Mouse (Mus musculus) MEL (cell line): Measurements from ENCODE around the gene Tln2. TPM values are rescaled to one million over a fixed set of nuclear protein-coding genes. Genes with fewer than 3 reads are reported as not detected.

Source experiments
- DNase-seq: peaks from one replicate; pipeline ENCODE4 v3.0.0; 2011; ENCODE audit warnings: low read depth, low spot score
- H3K27ac ChIP-seq: 2 replicates; pipeline ENCODE4 v1.5.1; 2012; ENCODE audit warnings: low read depth, mild to moderate bottlenecking, control low read depth, low read length, moderate library complexity; ENCODE audit not compliant: control insufficient read depth
- H3K27me3 ChIP-seq, 2 experiments: fragments of 150-350 bp in 1 of 2; sonication (generic) in 1 of 2; 2 replicates each; pipeline ENCODE4 v1.6.1; 2012; ENCODE audit warnings: low read length in 2 of 2, mild to moderate bottlenecking in 2 of 2, improper control_type of control experiment in 1 of 2, moderate library complexity in 1 of 2; ENCODE audit not compliant: insufficient read depth in 2 of 2, control insufficient read depth in 1 of 2
- H3K36me3 ChIP-seq, 2 experiments: 2 replicates each; pipeline ENCODE4 v1.6.1; 2012 to 2014; ENCODE audit warnings: low read length in 2 of 2, improper control_type of control experiment in 1 of 2, inconsistent platforms in 1 of 2, mild to moderate bottlenecking in 1 of 2; ENCODE audit not compliant: insufficient read depth in 2 of 2, control insufficient read depth in 1 of 2
- H3K4me1 ChIP-seq, 2 experiments: fragments of 150-350 bp in 1 of 2; sonication (generic) in 1 of 2; 2 replicates each; pipeline ENCODE4 v1.6.1; 2012; ENCODE audit warnings: low read length in 2 of 2, improper control_type of control experiment in 1 of 2, mild to moderate bottlenecking in 1 of 2; ENCODE audit not compliant: insufficient read depth in 2 of 2, control insufficient read depth in 1 of 2
- H3K4me3 ChIP-seq, 2 experiments: fragments of 150-350 bp in 1 of 2; sonication (generic) in 1 of 2; 2 replicates each; pipeline ENCODE4 v1.5.1; 2012; ENCODE audit warnings: low read depth in 2 of 2, low read length in 2 of 2, mild to moderate bottlenecking in 2 of 2, moderate library complexity in 2 of 2, control low read depth in 1 of 2, improper control_type of control experiment in 1 of 2; ENCODE audit not compliant: control insufficient read depth in 1 of 2, insufficient read depth in 1 of 2
- H3K79me2 ChIP-seq: 2 replicates; pipeline ENCODE4 v1.6.1; 2012; ENCODE audit warnings: mild to moderate bottlenecking, low read length, moderate library complexity; ENCODE audit not compliant: control insufficient read depth, poor library complexity, insufficient read depth
- H3K9ac ChIP-seq: 2 replicates; pipeline ENCODE4 v1.6.1; 2012; ENCODE audit warnings: low read depth, mild to moderate bottlenecking, control low read depth, low read length, moderate library complexity; ENCODE audit not compliant: control insufficient read depth, poor library complexity, severe bottlenecking
- H3K9me3 ChIP-seq: fragments of 150-350 bp; sonication (generic); replicated peaks from 2 replicates; pipeline ENCODE4 v1.6.1; 2012; ENCODE audit warnings: mild to moderate bottlenecking, low read length, improper control_type of control experiment, moderate library complexity; ENCODE audit not compliant: insufficient read depth
- BHLHE40 ChIP-seq: IDR thresholded peaks from 2 replicates; pipeline ENCODE4 v1.6.1; 2012; ENCODE audit warnings: low read depth, mild to moderate bottlenecking, inconsistent platforms, low read length, improper control_type of control experiment, borderline replicate concordance
- CTCF ChIP-seq, 3 experiments: IDR thresholded peaks in 2 of 3; conservative IDR thresholded peaks in 1 of 3; 2 replicates each; pipeline ENCODE4 v1.5.1; 2011 to 2012; ENCODE audit warnings: low read length in 3 of 3, low read depth in 2 of 3, mild to moderate bottlenecking in 2 of 3, improper control_type of control experiment in 1 of 3, inconsistent platforms in 1 of 3, mixed read lengths in 1 of 3, moderate library complexity in 1 of 3; ENCODE audit not compliant: control insufficient read depth in 1 of 3, insufficient read depth in 1 of 3, poor library complexity in 1 of 3, severe bottlenecking in 1 of 3
- E2F4 ChIP-seq: IDR thresholded peaks from 2 replicates; pipeline ENCODE4 v1.6.1; 2011; ENCODE audit warnings: low read depth, low read length, improper control_type of control experiment, borderline replicate concordance
- ETS1 ChIP-seq: IDR thresholded peaks from 2 replicates; pipeline ENCODE4 v1.6.1; 2012; ENCODE audit warnings: low read depth, mild to moderate bottlenecking, inconsistent platforms, low read length, improper control_type of control experiment, moderate library complexity
- MAZ ChIP-seq: IDR thresholded peaks from 2 replicates; pipeline ENCODE4 v1.6.1; 2012; ENCODE audit warnings: low read depth, mild to moderate bottlenecking, inconsistent platforms, low read length, improper control_type of control experiment
- MYC ChIP-seq: IDR thresholded peaks from 2 replicates; pipeline ENCODE4 v1.6.1; 2011; ENCODE audit warnings: low read depth, mild to moderate bottlenecking, low read length, improper control_type of control experiment, moderate library complexity
- RCOR1 ChIP-seq: IDR thresholded peaks from 2 replicates; pipeline ENCODE4 v1.6.1; 2012; ENCODE audit warnings: low read depth, mild to moderate bottlenecking, inconsistent platforms, low read length, improper control_type of control experiment
- SIN3A ChIP-seq: IDR thresholded peaks from 2 replicates; pipeline ENCODE4 v1.6.1; 2012; ENCODE audit warnings: low read length, improper control_type of control experiment, inconsistent platforms
- SMC3 ChIP-seq: IDR thresholded peaks from 2 replicates; pipeline ENCODE4 v1.6.1; 2011; ENCODE audit warnings: low read depth, low read length, improper control_type of control experiment
- TCF12 ChIP-seq: IDR thresholded peaks from 2 replicates; pipeline ENCODE4 v1.6.1; 2014; ENCODE audit warnings: low read depth, mild to moderate bottlenecking, inconsistent platforms, low read length, improper control_type of control experiment, moderate library complexity
- USF2 ChIP-seq, 2 experiments: IDR thresholded peaks; 2 replicates each; pipeline ENCODE4 v1.6.1; 2011 to 2012; ENCODE audit warnings: improper control_type of control experiment in 2 of 2, low read length in 2 of 2, borderline replicate concordance in 1 of 2, inconsistent platforms in 1 of 2, low read depth in 1 of 2, mild to moderate bottlenecking in 1 of 2; ENCODE audit not compliant: insufficient read depth in 1 of 2
- ZKSCAN1 ChIP-seq: IDR thresholded peaks from 2 replicates; pipeline ENCODE4 v1.6.1; 2012; ENCODE audit warnings: low read depth, mild to moderate bottlenecking, inconsistent platforms, low read length, improper control_type of control experiment, moderate library complexity
- polyA plus RNA-seq, 2 experiments: library from polyadenylated mRNA; stranded (reverse) in 1 of 2; unstranded in 1 of 2; fragments of >175 nt in 1 of 2; fragments of >200 nt in 1 of 2; gene quantifications; 2 replicates each; pipeline versions ENCODE4 v1.2.1 to v1.2.4; 2012; ENCODE audit warnings: low replicate concordance in 2 of 2, low read depth in 1 of 2; ENCODE audit not compliant: insufficient read length in 2 of 2, insufficient read depth in 1 of 2, missing spikeins in 1 of 2
- total RNA-seq: library from RNA; depleted of rRNA; stranded (reverse); fragments of 300-350 nt; gene quantifications from 2 replicates; pipeline ENCODE4 v1.2.3, GENCODE M21; 2012; rRNA removed

Gene Tln2
- not detected in 2 replicates for total RNA-seq
- not detected for polyA plus RNA-seq

- H3K36me3 ChIP-seq, result no peaks in the 10 kb centered on the region
- no peak for TF ChIP-seq BHLHE40
- TF ChIP-seq USF2 (IDR thresholded peaks at IDR 0.05; ENCODE audit: borderline replicate concordance in 1 of 2, insufficient read depth in 1 of 2, low read depth in 1 of 2, low read length in 2 of 2), result no peak
- TF ChIP-seq ZKSCAN1, result no peak
- TF ChIP-seq CTCF (IDR thresholded peaks at IDR 0.05 in 2 of 3, conservative IDR thresholded peaks at IDR 0.05 in 1 of 3; ENCODE audit: control insufficient read depth in 1 of 3, insufficient read depth in 1 of 3, low read depth in 2 of 3, low read length in 3 of 3, poor library complexity in 1 of 3, severe bottlenecking in 1 of 3), result no peak
- no peak for TF ChIP-seq MAZ
- TF ChIP-seq, all 39 proteins: peak for 0
- no peak within 1 kb of the TSS for H3K27ac ChIP-seq
- no peaks in the 10 kb centered on the region for H3K4me1 ChIP-seq
- H3K27me3 ChIP-seq, result no peaks in the 10 kb centered on the region; a peak in 1 of 4 replicates
- no peak within 1 kb of the TSS for H3K4me3 ChIP-seq
- no peak for DNase-seq
- no peaks in the 10 kb centered on the region for H3K9me3 ChIP-seq
- H3K79me2 ChIP-seq, result no peaks in the 10 kb centered on the region
- no peak within 1 kb of the TSS for H3K9ac ChIP-seq
Measured at GRCm38 (mm10) chr9:67559603-67560002, at the start of gene Tln2. TSS of gene Tln2 (minus strand) at chr9:67559703.

DNA sequence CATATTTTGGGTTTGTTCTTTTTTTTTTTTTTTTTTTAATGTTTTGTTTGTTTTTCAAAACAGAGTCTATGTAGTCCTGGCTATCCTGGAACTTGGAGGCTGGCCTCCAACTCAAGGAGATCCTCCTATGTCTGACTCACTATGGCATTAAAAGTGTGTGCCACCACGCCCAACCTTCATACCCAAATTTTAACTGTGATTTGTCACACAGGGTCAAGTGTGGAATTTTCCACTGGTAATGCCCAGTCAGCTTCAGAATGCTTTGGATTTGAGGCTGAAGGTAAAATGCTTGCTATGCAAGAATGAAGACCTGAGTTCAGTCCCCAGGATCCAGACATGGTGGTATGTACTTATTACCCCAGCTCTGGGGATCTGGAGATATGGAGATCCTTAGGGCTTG lies 49.7 kb upstream of the Tln2 start:
- TF ChIP-seq ETS1 (no peak), USF2 (IDR thresholded peaks at IDR 0.05; ENCODE audit: borderline replicate concordance in 1 of 2, insufficient read depth in 1 of 2, low read depth in 1 of 2, low read length in 2 of 2) (no peak), E2F4 (no peak), BHLHE40 (no peak), SMC3 (no peak), RCOR1 (no peak)

GRCm38 (mm10) chr9:67607786-67608366 lies 48.4 kb upstream of the Tln2 start:
- H3K27me3 ChIP-seq, result no peaks in the 10 kb centered on the region
- H3K27ac ChIP-seq, result no peak overlapping the region
- no peak for DNase-seq
- H3K4me3 ChIP-seq, result no peak overlapping the region
- no peaks in the 10 kb centered on the region for H3K4me1 ChIP-seq
- no peaks in the 10 kb centered on the region for H3K79me2 ChIP-seq
- no peak overlapping the region for H3K9ac ChIP-seq
- H3K9me3 ChIP-seq, result no peaks in the 10 kb centered on the region
- no peaks in the 10 kb centered on the region for H3K36me3 ChIP-seq
- TF ChIP-seq TCF12 (no peak), SIN3A (no peak), MYC (no peak)

More for the DNA sequence above, 49.7 kb upstream of the Tln2 start:
- Histone ChIP-seq H3K4me3 (no peak overlapping the region), H3K9ac (no peak overlapping the region), H3K79me2 (no peaks in the 10 kb centered on the region), H3K27ac (no peak overlapping the region), H3K4me1 (no peaks in the 10 kb centered on the region), H3K36me3 (no peaks in the 10 kb centered on the region), H3K27me3 (no peaks in the 10 kb centered on the region), H3K9me3 (no peaks in the 10 kb centered on the region)
- DNase-seq, result no peak
